Mouse (Mus musculus): ENCODE measurements around the gene Ablim1. TPM values are rescaled to one million over a fixed set of nuclear protein-coding genes. Genes with fewer than 3 reads are reported as not detected.

The Ablim1 gene
- total RNA-seq, 2 experiments from 2014 or later = 38.5 to 56.1 TPM

DNA sequence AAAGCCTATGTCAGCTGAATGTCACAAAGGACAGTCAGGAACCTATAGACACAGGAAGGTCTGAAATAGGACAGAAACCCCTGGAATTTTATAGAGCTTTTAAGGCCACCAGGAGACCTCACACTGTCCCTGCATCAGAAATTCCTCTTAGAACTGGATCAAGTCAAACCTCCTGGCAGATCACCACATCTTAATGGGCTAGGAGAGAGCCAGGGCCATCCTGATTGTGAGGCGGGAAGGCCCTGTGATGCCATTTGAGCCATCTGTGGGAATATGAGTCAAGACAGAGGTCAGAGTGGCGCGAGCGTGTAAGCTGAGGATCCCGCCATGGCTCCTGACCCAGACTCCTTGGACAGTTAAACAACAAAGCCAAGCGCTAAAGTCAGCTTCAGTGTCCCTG, 133.4 kb downstream of the Ablim1 start:
- DNase-seq = no peak
- intact Hi-C loops (cut with DNase I) = no loop called here
- H3K27ac ChIP-seq = peak overlapping the region; percentile 67
- H3K4me3 ChIP-seq = no peak overlapping the region
- no peak for TF ChIP-seq CTCF (IDR thresholded peaks at IDR 0.05)

DNA sequence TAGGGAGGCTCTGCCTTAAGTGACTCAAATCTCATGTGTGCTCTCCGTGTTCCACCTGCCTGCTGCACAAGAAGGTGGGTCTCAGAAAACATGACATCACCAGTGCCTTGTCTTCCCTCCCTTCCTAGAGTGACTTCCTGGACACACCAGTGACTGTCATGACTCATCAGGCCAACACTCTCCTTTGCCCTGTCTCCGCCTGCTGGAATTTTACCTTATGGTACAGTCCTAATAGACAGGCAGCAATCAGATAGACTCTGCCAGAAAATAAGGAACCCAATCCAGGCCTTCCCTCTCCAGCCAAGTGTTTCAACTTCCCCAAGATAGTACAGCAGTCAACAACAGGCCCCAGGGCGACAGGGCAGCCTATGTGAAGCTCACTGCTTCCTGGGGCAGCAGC, 133.8 kb downstream of the Ablim1 start:
- Histone ChIP-seq H3K4me3 (no peak overlapping the region), H3K27ac (peak overlapping the region; percentile 67)
- TF ChIP-seq CTCF (IDR thresholded peaks at IDR 0.05) = no peak
- DNase-seq = no peak
- intact Hi-C loops (cut with DNase I) = no loop called here

DNA sequence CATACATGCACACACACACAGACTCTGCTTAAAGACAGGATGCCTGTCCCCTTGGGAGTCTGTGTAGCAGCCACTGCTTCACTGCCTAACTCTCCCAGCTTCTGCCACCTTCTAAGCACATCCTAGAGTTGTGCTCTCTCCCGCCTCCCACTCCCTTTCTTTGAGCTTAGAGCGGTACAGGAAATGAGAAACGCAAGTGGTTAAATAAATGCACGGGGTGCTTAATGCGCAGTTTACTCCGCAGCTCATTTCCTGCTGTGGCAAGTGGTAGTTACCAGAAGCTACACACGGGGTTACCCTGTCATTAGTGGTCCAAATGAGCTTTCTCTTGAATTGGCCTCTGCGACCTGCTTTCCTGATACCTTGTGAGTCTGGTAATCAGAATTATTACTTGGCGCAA, 134.4 kb downstream of the Ablim1 start:
- intact Hi-C loops (cut with DNase I) = no loop called here
- DNase-seq = no peak
- peak overlapping the region; percentile 67 for H3K27ac ChIP-seq
- TF ChIP-seq CTCF (IDR thresholded peaks at IDR 0.05) = no peak
- no peak overlapping the region for H3K4me3 ChIP-seq

DNA sequence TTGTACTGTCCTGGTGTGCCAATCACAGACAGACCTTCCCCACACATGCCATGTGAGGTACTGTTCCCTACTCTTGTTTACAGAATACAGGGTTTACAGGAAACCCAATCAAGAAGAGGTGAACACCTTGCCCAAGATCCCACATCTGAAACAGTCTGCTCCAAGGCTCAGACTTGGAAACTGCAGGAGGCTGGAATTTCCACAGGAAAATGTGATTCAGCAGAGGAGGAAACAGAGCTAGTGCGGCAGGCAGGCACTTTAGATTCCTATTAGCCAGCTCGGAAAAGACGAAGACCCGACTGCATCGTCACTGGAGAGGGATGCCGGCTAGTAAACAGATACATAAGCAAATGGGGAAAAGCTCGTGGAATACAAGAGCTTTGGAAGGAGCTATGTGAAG, 135.4 kb downstream of the Ablim1 start:
- peak overlapping the region; percentile 71 for H3K27ac ChIP-seq
- no peak for TF ChIP-seq CTCF (IDR thresholded peaks at IDR 0.05)
- no peak for DNase-seq
- intact Hi-C loops (cut with DNase I) = no loop called here
- H3K4me3 ChIP-seq = peak overlapping the region; percentile 40

DNA sequence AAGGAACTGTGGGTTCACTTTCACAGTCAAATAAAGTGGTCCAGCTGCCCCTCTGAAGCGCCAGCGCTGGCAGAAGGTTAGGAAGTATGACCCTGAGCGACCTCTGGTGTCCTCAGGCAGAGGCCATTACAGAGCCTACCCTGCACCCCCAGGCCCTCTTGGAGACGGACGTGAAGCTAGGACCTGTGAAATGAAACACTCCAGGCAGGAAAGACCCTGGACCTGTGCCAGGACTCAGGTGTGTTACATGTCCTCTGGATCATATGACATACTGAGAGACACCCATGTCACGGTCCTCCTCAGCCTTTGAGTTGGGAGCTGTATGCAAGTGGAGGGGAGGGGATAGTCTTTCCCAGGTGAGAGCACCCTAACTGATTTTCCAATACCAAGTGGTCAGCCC, 137.4 kb downstream of the Ablim1 start:
- intact Hi-C loops (cut with DNase I) = no loop called here
- Histone ChIP-seq H3K4me3 (no peak overlapping the region), H3K27ac (no peak overlapping the region)
- TF ChIP-seq CTCF (IDR thresholded peaks at IDR 0.05) = no peak
- DNase-seq = peak; percentile 18

DNA sequence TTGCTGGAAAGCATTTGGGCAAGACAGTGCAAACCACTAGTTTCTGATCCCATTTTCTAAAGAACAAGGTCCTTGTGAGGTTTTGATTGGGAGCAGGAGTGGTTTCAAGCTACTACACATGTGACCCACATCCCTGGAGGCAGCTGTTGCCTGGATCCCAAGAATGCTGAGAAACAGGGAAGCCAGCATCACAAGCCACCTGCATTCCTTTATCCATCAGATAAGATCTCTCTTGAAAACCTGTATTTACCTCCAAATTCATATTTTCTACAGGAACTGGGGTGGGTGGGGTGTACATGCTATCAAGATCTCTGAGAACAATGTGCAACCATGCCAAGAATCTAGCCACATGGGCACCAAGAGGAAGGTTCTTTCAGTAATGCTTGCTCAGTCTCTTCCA, 139.6 kb downstream of the Ablim1 start:
- no peak for TF ChIP-seq CTCF (IDR thresholded peaks at IDR 0.05)
- Histone ChIP-seq H3K27ac (no peak overlapping the region), H3K4me3 (no peak overlapping the region)
- DNase-seq = no peak
- intact Hi-C loops (cut with DNase I) = no loop called here

DNA sequence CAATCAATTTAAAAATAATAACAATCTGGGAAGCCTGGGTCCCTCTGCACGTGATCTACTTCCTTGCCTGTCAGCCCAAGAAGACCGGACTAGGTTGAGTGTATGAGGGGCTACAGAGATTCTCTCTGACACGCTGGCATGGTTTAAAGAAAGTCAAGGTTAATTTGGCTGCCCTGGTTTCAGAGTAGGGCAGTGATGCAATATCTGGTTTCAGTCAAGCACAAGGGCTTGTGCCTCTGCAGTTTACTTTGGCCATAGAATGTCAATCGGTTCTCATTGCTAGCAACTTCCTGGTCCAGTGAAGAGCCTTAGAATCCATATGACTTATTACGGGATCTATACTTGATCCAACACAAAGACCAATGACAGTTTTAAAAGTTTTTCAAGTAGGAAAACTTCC, 140.2 kb downstream of the Ablim1 start:
- H3K27ac ChIP-seq = no peak overlapping the region
- H3K4me3 ChIP-seq = no peak overlapping the region
- TF ChIP-seq CTCF (IDR thresholded peaks at IDR 0.05) = no peak
- no peak for DNase-seq
- intact Hi-C loops (cut with DNase I) = no loop called here

DNA sequence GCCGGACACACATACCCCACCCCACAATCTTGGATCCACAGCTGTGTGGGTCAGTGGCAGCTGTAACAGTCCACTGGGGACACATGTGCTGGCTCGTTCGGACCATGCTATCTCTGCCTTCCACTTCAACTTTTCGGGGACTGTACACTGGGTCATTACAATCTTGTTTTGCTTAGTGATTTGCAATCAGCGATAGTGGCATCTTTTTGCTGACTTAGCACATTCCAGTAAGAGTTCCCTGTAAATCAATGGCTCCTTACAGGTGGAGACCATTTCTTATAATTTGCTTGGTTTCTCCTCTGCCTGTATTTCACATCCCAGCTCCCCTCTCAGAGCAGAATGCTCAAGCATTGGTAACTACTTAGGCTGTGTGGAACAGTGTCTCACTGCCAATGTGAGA, 140.7 kb downstream of the Ablim1 start:
- TF ChIP-seq CTCF (IDR thresholded peaks at IDR 0.05) = no peak
- intact Hi-C loops (cut with DNase I) = no loop called here
- DNase-seq = no peak
- Histone ChIP-seq H3K27ac (no peak overlapping the region), H3K4me3 (no peak overlapping the region)

DNA sequence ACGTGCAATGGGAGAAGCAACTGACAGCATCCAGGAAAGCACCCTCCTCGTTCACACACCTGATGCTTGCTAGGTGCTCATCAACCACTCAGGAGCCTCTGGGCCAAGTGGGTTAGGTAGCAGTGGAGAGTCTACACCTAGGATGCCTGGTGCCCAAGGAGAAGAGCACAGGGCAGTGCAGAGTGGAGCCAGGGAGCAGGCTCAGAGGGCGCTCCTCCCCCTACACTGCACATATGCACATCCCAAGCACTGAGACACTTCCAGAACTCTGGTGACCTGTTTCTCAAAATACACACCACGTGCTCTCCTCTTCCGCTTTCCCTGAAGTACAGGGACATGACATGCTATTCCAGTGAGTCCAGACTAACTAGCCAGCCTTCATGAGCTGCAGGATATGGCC, 142.4 kb downstream of the Ablim1 start:
- no peak for TF ChIP-seq CTCF (IDR thresholded peaks at IDR 0.05)
- DNase-seq = no peak
- Histone ChIP-seq H3K27ac (no peak overlapping the region), H3K4me3 (no peak overlapping the region)
- intact Hi-C loops (cut with DNase I) = no loop called here

DNA sequence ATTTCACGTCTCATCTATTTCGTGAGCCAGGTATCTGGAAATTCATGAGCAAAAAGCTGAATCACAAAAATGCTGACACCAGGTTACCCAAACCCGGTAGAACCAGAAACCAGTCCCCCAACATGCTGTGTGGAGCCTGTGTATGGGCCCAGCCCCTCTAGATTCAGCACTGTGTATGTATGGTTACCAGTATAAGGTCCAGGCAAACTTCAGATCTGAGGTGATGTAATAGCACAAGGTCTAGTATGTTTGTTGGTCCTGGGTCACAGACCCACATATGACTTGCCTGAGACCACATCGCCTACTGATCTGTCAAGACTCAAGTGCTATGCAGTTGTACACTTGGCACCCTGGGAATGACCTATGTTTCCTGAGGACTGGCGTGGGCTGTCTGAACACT, 143.8 kb downstream of the Ablim1 start:
- Histone ChIP-seq H3K4me3 (no peak overlapping the region), H3K27ac (no peak overlapping the region)
- intact Hi-C loops (cut with DNase I) = no loop called here
- no peak for TF ChIP-seq CTCF (IDR thresholded peaks at IDR 0.05)
- DNase-seq = no peak

DNA sequence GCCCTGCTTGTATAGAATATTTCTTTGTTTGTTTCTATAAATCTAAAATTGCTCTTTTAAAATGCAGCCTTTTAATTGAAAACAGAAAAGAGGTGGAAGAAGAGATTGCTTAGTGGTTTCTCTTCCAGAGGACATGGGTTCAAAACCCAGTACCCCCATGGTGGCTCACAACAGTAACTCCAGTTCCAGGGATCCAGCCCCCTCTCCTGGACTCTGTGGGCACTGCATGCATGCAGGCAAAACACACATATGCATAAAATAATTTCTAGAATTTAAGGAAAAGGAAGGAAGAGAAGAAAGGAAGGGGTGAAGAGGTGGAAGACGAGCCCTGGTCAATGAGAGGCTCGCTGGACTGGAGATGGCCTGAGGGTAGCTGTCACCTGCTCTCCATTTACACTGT, 145.2 kb downstream of the Ablim1 start:
- no peak overlapping the region for H3K4me3 ChIP-seq
- DNase-seq = no peak
- peak; percentile 37; the same call in 1 of the 2 replicates for TF ChIP-seq CTCF (IDR thresholded peaks at IDR 0.05)
- no peak overlapping the region for H3K27ac ChIP-seq
- intact Hi-C loops (cut with DNase I) = no loop called here

DNA sequence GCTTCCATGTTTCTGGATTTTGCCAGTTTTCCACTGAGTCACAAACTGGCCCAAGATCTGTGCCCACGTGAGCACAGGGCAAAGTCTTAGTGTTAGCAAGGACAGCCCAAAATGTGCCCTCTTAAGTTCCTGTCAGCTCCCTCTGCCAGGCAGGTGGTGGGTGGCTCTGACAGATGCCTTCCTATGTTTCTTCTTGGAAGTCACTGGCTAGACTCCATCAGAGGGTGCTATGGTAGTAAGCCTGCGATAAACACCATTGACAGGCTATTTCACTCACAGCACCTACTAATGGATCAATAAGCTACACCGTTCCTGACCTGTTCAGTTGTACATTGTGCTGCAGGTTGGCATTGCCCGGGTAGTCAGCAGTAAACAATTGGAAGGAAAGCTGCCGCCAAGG, 147.0 kb downstream of the Ablim1 start:
- intact Hi-C loops (cut with DNase I) = no loop called here
- no peak for DNase-seq
- Histone ChIP-seq H3K4me3 (no peak overlapping the region), H3K27ac (no peak overlapping the region)
- TF ChIP-seq CTCF (IDR thresholded peaks at IDR 0.05) = no peak

DNA sequence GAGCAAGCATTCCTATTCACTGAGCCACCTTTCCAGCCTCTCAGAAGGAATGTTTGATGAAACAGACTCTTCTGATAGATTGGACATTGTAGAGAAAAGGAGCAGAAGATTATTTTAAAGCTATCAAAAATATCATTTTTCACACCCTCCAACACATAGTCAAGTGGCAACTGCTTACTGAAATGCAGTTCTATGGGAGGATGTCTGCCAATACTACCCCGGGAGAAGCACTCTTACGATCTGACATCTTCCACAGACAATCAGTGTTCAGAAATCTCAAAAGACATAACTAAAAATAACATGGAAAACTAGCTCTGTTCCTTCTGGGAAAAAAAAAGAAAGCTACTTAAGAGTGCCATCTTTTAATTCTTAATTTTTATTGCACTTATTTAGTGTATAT, 149.8 kb downstream of the Ablim1 start:
- Histone ChIP-seq H3K27ac (no peak overlapping the region), H3K4me3 (no peak overlapping the region)
- intact Hi-C loops (cut with DNase I) = loop anchor here (5.0 kb wide), 1 partner anchor 477 kb away; no protein-coding TSS in a partner anchor
- no peak for TF ChIP-seq CTCF (IDR thresholded peaks at IDR 0.05)
- no peak for DNase-seq

DNA sequence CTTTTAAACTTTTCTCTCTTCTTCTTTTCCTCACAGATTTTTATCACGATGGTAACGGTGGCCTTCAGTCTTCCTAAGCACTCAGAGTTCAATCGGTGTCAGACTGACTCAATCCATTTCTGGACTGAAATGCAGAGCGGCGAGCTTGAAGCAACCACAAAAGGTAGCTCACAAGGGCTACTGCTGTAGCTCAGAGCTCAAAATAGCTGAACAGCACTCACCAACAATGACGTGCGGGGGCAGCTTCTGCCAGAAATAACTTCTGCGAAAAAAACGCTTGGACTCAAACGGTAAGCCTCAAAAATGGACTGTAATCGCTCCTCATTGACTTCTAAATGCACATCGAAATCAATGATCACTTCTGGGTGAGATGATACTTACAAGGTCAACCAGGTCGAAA, 151.4 kb downstream of the Ablim1 start:
- peak overlapping the region; percentile 59 for H3K27ac ChIP-seq
- no peak overlapping the region for H3K4me3 ChIP-seq
- no peak for TF ChIP-seq CTCF (IDR thresholded peaks at IDR 0.05)
- intact Hi-C loops (cut with DNase I) = loop anchor here (5.0 kb wide), 1 partner anchor 479 kb away; no protein-coding TSS in a partner anchor
- DNase-seq = no peak
